Mouse (Mus musculus) heart, postnatal 0 days (tissue): ENCODE results near the gene Wnt3a. TPM values are rescaled to one million over a fixed set of nuclear protein-coding genes. Genes with fewer than 3 reads are reported as not detected.

Source experiments
- ATAC-seq: fragments of 200-750 bp; cut with Nextera tagmentation; 2 replicates; pipeline ENCODE4 v1.8.0; 2017; ENCODE audit warnings: low read depth, moderate number of reproducible peaks, moderate library complexity; ENCODE audit not compliant: insufficient read depth
- DNase-seq: peaks from one replicate; pipeline ENCODE4 v3.0.0-alpha.2; 2016; ENCODE audit warnings: low spot score
- H3K27ac ChIP-seq: fragments of 300-500 bp; sonication (generic); 2 replicates; pipeline ENCODE4 v1.5.1; 2014; ENCODE audit warnings: low read depth, mild to moderate bottlenecking
- H3K27me3 ChIP-seq: fragments of 300-500 bp; sonication (generic); 2 replicates; pipeline ENCODE4 v1.6.1; 2014; ENCODE audit warnings: low read length, mixed read lengths; ENCODE audit not compliant: control insufficient read depth, insufficient read depth
- H3K36me3 ChIP-seq: fragments of 300-500 bp; sonication (generic); replicated peaks from 2 replicates; pipeline ENCODE4 v1.6.1; 2014; ENCODE audit warnings: low read length, mixed read lengths; ENCODE audit not compliant: control insufficient read depth, insufficient read depth
- H3K4me1 ChIP-seq: fragments of 300-500 bp; sonication (generic); 2 replicates; pipeline ENCODE4 v1.6.1; 2014; ENCODE audit warnings: antibody characterized with exemption; ENCODE audit not compliant: control insufficient read depth, insufficient read depth
- H3K4me2 ChIP-seq: fragments of 300-500 bp; sonication (generic); 2 replicates; pipeline ENCODE4 v1.6.1; 2014; ENCODE audit warnings: low read depth, mild to moderate bottlenecking, low read length, moderate library complexity
- H3K4me3 ChIP-seq: fragments of 300-500 bp; sonication (generic); 2 replicates; pipeline ENCODE4 v1.5.1; 2014; ENCODE audit warnings: low read depth, low read length
- H3K9ac ChIP-seq: fragments of 300-500 bp; sonication (generic); replicated peaks from 2 replicates; pipeline ENCODE4 v1.6.1; 2014; ENCODE audit warnings: low read depth, low read length, mixed read lengths
- H3K9me3 ChIP-seq: fragments of 300-500 bp; sonication (generic); replicated peaks from 2 replicates; pipeline ENCODE4 v1.6.1; 2016; ENCODE audit warnings: low read length; ENCODE audit not compliant: control insufficient read depth
- CTCF ChIP-seq: IDR thresholded peaks from 2 replicates; pipeline ENCODE4 v1.5.1; 2016; ENCODE audit warnings: antibody characterized with exemption, control low read depth, low read depth
- EP300 ChIP-seq: IDR thresholded peaks from 2 replicates; pipeline ENCODE4 v1.6.1; 2016; ENCODE audit warnings: antibody characterized with exemption, low read depth
- WGBS: fragments of 180-500 bp; shearing (Covaris S2); extraction: QIAGEN DNeasy Blood & Tissue Kit; methylation state at CpG from one replicate; pipeline ENCODE4 v1.1.7; 2014; 5-methylcytosine and 5-hydroxymethylcytosine counted together
- polyA plus RNA-seq: library from polyadenylated mRNA; unstranded; fragments of >200 nt; fragmentation: Nextera tagmentation; extraction: Ambion mirVana; gene quantifications from 2 replicates; pipeline ENCODE4 v1.2.1, GENCODE M21; 2015
- total RNA-seq: library from RNA; depleted of rRNA; stranded (reverse); fragments of >200 nt; gene quantifications from 2 replicates; pipeline ENCODE4 v1.2.3, GENCODE M21; 2014; ENCODE audit warnings: low replicate concordance

Gene Wnt3a
- total and polyA plus RNA-seq, 2 experiments from 2014 or later = not detected

DNA sequence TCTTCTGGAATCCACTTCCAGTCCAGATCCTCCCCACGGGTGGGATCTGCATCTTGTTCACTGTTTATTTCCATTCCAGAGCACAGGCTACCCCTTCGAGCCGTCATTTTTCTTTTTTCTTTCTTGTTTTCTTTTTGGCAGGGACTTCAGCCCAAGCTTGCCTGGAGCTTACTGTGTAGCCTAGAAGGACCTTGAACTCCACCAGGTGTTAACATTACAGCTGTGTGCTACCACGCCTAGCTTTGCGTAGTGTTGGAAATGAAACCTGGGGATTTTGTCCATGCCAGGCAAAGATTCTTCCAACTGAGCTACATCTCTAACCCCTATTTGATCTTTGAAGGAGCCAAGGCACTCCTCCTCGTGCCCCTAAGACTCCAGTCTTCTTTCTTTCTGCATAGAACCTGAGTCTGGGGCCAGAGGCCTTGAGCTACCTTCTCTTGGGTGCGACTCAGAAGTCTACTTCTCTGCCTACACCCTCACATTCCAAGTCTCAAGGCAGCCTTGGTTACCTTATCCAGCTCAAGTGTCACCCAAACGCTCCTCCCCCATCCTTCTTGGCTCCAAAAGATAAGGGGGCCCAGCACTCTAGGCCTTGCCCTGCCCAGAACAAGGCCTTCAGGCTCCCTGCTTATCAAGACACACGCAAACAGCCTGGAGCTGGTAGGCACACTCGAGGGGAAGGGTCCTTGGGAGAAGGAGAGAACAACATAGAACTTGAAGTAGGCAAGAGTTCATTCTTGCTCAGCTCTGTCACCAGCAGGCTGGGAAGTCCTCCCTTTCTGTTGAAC, 29.7 kb downstream of the Wnt3a start:
- Histone ChIP-seq H3K4me3 (no peak overlapping the region), H3K9me3 (no peaks in the 10 kb centered on the region), H3K27ac (no peak overlapping the region), H3K4me2 (no peak overlapping the region), H3K27me3 (peaks cover 57% of the 10 kb centered on the region), H3K36me3 (no peaks in the 10 kb centered on the region), H3K4me1 (peaks cover 4% of the 10 kb centered on the region; the same call in 1 of the 2 replicates), H3K9ac (no peak overlapping the region)
- TF ChIP-seq CTCF (no peak), EP300 (no peak)
- WGBS = 57% methylated on average over 10 of the region's 10 CpGs
- no peak for ATAC-seq
- no peak for DNase-seq

GRCm38 (mm10) chr11:59259647-59260046, 30.9 kb downstream of the Wnt3a start:
- no peak for DNase-seq
- Histone ChIP-seq H3K36me3 (no peaks in the 10 kb centered on the region), H3K9me3 (no peaks in the 10 kb centered on the region), H3K9ac (no peak overlapping the region), H3K4me1 (peaks cover 4% of the 10 kb centered on the region; the same call in 1 of the 2 replicates), H3K27ac (no peak overlapping the region), H3K4me3 (no peak overlapping the region), H3K4me2 (no peak overlapping the region), H3K27me3 (peaks cover 44% of the 10 kb centered on the region)
- no peak for ATAC-seq
- 57% methylated on average over 7 of the region's 7 CpGs for WGBS
- no peak for TF ChIP-seq EP300
- TF ChIP-seq CTCF = no peak

- Histone ChIP-seq H3K4me2 (no peak overlapping the region), H3K27ac (no peak overlapping the region), H3K9ac (no peak overlapping the region), H3K4me1 (no peaks in the 10 kb centered on the region), H3K36me3 (no peaks in the 10 kb centered on the region), H3K27me3 (peaks cover 44% of the 10 kb centered on the region), H3K9me3 (no peaks in the 10 kb centered on the region), H3K4me3 (no peak overlapping the region)
- no peak for DNase-seq
- ATAC-seq = no peak
- 45% methylated on average over 10 of the region's 10 CpGs for WGBS
- TF ChIP-seq CTCF (no peak), EP300 (no peak)
Measured at GRCm38 (mm10) chr11:59248101-59248500, 42.5 kb downstream of the Wnt3a start.

- peaks cover 46% of the 10 kb centered on the region for H3K27me3 ChIP-seq
- TF ChIP-seq EP300 (no peak), CTCF (no peak)
Measured at GRCm38 (mm10) chr11:59243856-59244255, 46.7 kb downstream of the Wnt3a start.

GRCm38 (mm10) chr11:59241841-59242240, 48.7 kb downstream of the Wnt3a start:
- ATAC-seq = no peak
- H3K4me2 ChIP-seq = no peak overlapping the region
- peaks cover 33% of the 10 kb centered on the region for H3K27me3 ChIP-seq
- H3K9ac ChIP-seq = no peak overlapping the region
- DNase-seq = no peak
- H3K9me3 ChIP-seq = no peaks in the 10 kb centered on the region
- WGBS = 36% methylated on average over 3 of the region's 3 CpGs
- H3K4me3 ChIP-seq = no peak overlapping the region
- no peak overlapping the region for H3K27ac ChIP-seq
- H3K4me1 ChIP-seq = no peaks in the 10 kb centered on the region
- TF ChIP-seq EP300 (no peak), CTCF (no peak)
- H3K36me3 ChIP-seq = no peaks in the 10 kb centered on the region

More at GRCm38 (mm10) chr11:59243856-59244255, 46.7 kb downstream of the Wnt3a start:
- ATAC-seq (no peak), DNase-seq (no peak)
- Histone ChIP-seq H3K9ac (no peak overlapping the region), H3K4me1 (no peaks in the 10 kb centered on the region), H3K27ac (no peak overlapping the region), H3K9me3 (no peaks in the 10 kb centered on the region), H3K4me3 (no peak overlapping the region), H3K4me2 (no peak overlapping the region), H3K36me3 (no peaks in the 10 kb centered on the region)
- WGBS = 25% methylated on average over 6 of the region's 6 CpGs
